Mouse (Mus musculus): ENCODE data around the gene Pdxdc1. TPM values are rescaled to one million over a fixed set of nuclear protein-coding genes. Genes with fewer than 3 reads are reported as not detected.
A peak's percentile ranks its signal among the peaks of the same experiment; 100 is the strongest.
"Not testable (repeated sequence)": the region's sequence is repeated elsewhere in the genome, so short reads cannot be mapped to it uniquely, and the experiment has no call there.

Pdxdc1 gene
- polyA plus RNA-seq, 1 experiment from 2014 or later, result 102 TPM

- not testable (repeated sequence) for H3K4me2 ChIP-seq (ENCODE audit: low read depth, low read length); ATAC-seq; H3K4me3 ChIP-seq (ENCODE audit: low read length)
Observed at GRCm38 (mm10) chr16:13922966-13923365, 20.0 kb upstream of the Pdxdc1 start.

GRCm38 (mm10) chr16:13922499-13922898, 19.6 kb upstream of the Pdxdc1 start:
- not testable (repeated sequence) for ATAC-seq; H3K9me3 ChIP-seq (ENCODE audit: control insufficient read depth, low read length)
- WGBS, result 84% methylated on average over 3 of the region's 3 CpGs

More at GRCm38 (mm10) chr16:13922966-13923365, 20.0 kb upstream of the Pdxdc1 start:
- H3K36me3 ChIP-seq (ENCODE audit: control insufficient read depth, insufficient read depth, low read length); H3K27ac ChIP-seq (ENCODE audit: low read length); H3K9ac ChIP-seq (ENCODE audit: low read depth, low read length); H3K4me1 ChIP-seq (ENCODE audit: control insufficient read depth, insufficient read depth, low read length); H3K27me3 ChIP-seq (replicated peaks; ENCODE audit: control insufficient read depth, insufficient read depth, low read length); H3K9me3 ChIP-seq (ENCODE audit: control insufficient read depth, low read length): not testable (repeated sequence)
- WGBS, result 91% methylated on average over 5 of the region's 5 CpGs

DNA sequence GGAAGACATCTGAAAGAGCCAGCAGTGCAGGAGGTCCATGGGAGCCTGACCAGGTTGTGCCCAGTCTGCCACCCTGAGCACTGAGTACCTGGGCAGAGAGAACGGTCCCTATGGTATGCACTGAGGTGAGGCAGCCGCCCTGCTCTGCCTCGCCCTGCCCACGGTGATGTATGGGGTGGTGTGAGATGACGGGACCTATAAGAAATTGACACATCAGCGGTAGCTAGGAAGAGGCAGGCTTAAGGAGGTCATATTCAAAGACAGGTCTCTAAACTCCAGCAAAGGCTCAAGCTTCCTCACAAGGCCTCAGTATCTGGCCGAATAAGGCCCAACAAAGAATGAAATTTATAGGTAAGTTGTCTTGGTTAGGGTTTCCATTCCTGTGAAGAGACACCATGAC, 18.9 kb upstream of the Pdxdc1 start:
- WGBS, result 95% methylated on average over 7 of the region's 7 CpGs
- no peaks in the 10 kb centered on the region for H3K27me3 ChIP-seq (replicated peaks; ENCODE audit: control insufficient read depth, insufficient read depth, low read length)
- no peak overlapping the region for H3K9ac ChIP-seq (ENCODE audit: low read depth, low read length)

More at GRCm38 (mm10) chr16:13922499-13922898, 19.6 kb upstream of the Pdxdc1 start:
- not testable (repeated sequence) for H3K36me3 ChIP-seq (ENCODE audit: control insufficient read depth, insufficient read depth, low read length); H3K27ac ChIP-seq (ENCODE audit: low read length); H3K27me3 ChIP-seq (replicated peaks; ENCODE audit: control insufficient read depth, insufficient read depth, low read length); H3K4me2 ChIP-seq (ENCODE audit: low read depth, low read length); H3K9ac ChIP-seq (ENCODE audit: low read depth, low read length); H3K4me3 ChIP-seq (ENCODE audit: low read length); H3K4me1 ChIP-seq (ENCODE audit: control insufficient read depth, insufficient read depth, low read length)

GRCm38 (mm10) chr16:13921063-13921462, 18.1 kb upstream of the Pdxdc1 start:
- no peaks in the 10 kb centered on the region for H3K27me3 ChIP-seq (replicated peaks; ENCODE audit: control insufficient read depth, insufficient read depth, low read length)
- ATAC-seq, result no peak
- 91% methylated on average over 6 of the region's 6 CpGs for WGBS

More for the DNA sequence above, 18.9 kb upstream of the Pdxdc1 start:
- H3K9me3 ChIP-seq (ENCODE audit: control insufficient read depth, low read length), result no peaks in the 10 kb centered on the region
- ATAC-seq, result no peak
- no peak overlapping the region for H3K27ac ChIP-seq (ENCODE audit: low read length)
- no peaks in the 10 kb centered on the region for H3K4me1 ChIP-seq (ENCODE audit: control insufficient read depth, insufficient read depth, low read length)
- no peak overlapping the region for H3K4me3 ChIP-seq (ENCODE audit: low read length)
- H3K36me3 ChIP-seq (ENCODE audit: control insufficient read depth, insufficient read depth, low read length), result no peaks in the 10 kb centered on the region
- no peak overlapping the region for H3K4me2 ChIP-seq (ENCODE audit: low read depth, low read length)

GRCm38 (mm10) chr16:13920093-13920492, 17.2 kb upstream of the Pdxdc1 start:
- no peaks in the 10 kb centered on the region for H3K9me3 ChIP-seq (ENCODE audit: control insufficient read depth, low read length)
- H3K4me3 ChIP-seq (ENCODE audit: low read length), result no peak overlapping the region
- no peak overlapping the region for H3K4me2 ChIP-seq (ENCODE audit: low read depth, low read length)
- H3K9ac ChIP-seq (ENCODE audit: low read depth, low read length), result no peak overlapping the region
- H3K36me3 ChIP-seq (ENCODE audit: control insufficient read depth, insufficient read depth, low read length), result no peaks in the 10 kb centered on the region
- H3K27ac ChIP-seq (ENCODE audit: low read length), result no peak overlapping the region
- ATAC-seq, result no peak
- no peaks in the 10 kb centered on the region for H3K4me1 ChIP-seq (ENCODE audit: control insufficient read depth, insufficient read depth, low read length)
- 95% methylated on average over 5 of the region's 5 CpGs for WGBS
- H3K27me3 ChIP-seq (replicated peaks; ENCODE audit: control insufficient read depth, insufficient read depth, low read length), result no peaks in the 10 kb centered on the region

More at GRCm38 (mm10) chr16:13921063-13921462, 18.1 kb upstream of the Pdxdc1 start:
- Histone ChIP-seq H3K9me3 (ENCODE audit: control insufficient read depth, low read length) (no peaks in the 10 kb centered on the region), H3K4me3 (ENCODE audit: low read length) (no peak overlapping the region), H3K4me1 (ENCODE audit: control insufficient read depth, insufficient read depth, low read length) (no peaks in the 10 kb centered on the region), H3K27ac (ENCODE audit: low read length) (no peak overlapping the region), H3K4me2 (ENCODE audit: low read depth, low read length) (no peak overlapping the region), H3K9ac (ENCODE audit: low read depth, low read length) (no peak overlapping the region), H3K36me3 (ENCODE audit: control insufficient read depth, insufficient read depth, low read length) (no peaks in the 10 kb centered on the region)

GRCm38 (mm10) chr16:13907297-13907696, 4.4 kb upstream of the Pdxdc1 start:
- Histone ChIP-seq H3K27me3 (replicated peaks; ENCODE audit: control insufficient read depth, insufficient read depth, low read length) (no peaks in the 10 kb centered on the region), H3K27ac (ENCODE audit: low read length) (no peak overlapping the region), H3K36me3 (ENCODE audit: control insufficient read depth, insufficient read depth, low read length) (no peaks in the 10 kb centered on the region), H3K9ac (ENCODE audit: low read depth, low read length) (no peak overlapping the region), H3K4me3 (ENCODE audit: low read length) (no peak overlapping the region), H3K4me2 (ENCODE audit: low read depth, low read length) (no peak overlapping the region), H3K4me1 (ENCODE audit: control insufficient read depth, insufficient read depth, low read length) (no peaks in the 10 kb centered on the region), H3K9me3 (ENCODE audit: control insufficient read depth, low read length) (no peaks in the 10 kb centered on the region)
- WGBS, result 84% methylated on average over 3 of the region's 3 CpGs
- ATAC-seq, result no peak

DNA sequence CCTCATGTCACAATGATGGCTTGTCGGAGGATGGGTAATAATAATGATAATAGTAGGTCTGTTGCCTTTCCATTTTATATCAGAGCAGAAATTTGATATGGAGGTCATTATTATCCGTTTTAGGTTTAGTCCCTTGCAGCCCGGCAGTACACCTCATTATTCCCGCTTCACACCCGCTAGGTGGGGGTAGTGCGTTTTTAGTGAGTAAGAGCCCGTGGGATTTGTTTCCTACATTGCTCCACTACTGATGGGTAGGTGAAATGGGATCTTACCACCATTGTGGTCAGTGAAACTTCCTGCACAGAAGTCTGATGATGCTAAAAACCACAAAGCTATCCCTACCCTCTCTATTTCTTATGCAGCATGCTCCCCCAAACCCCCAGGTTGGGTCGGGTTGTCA, 557 bp upstream of the Pdxdc1 start:
- no peaks in the 10 kb centered on the region for H3K9me3 ChIP-seq (ENCODE audit: control insufficient read depth, low read length)
- H3K27me3 ChIP-seq (replicated peaks; ENCODE audit: control insufficient read depth, insufficient read depth, low read length), result no peaks in the 10 kb centered on the region
- peak overlapping the region; percentile 56 for H3K4me2 ChIP-seq (ENCODE audit: low read depth, low read length)
- H3K4me3 ChIP-seq (ENCODE audit: low read length), result peak overlapping the region; percentile 83
- H3K27ac ChIP-seq (ENCODE audit: low read length), result peak overlapping the region; percentile 86
- peaks cover 9% of the 10 kb centered on the region for H3K4me1 ChIP-seq (ENCODE audit: control insufficient read depth, insufficient read depth, low read length)
- H3K36me3 ChIP-seq (ENCODE audit: control insufficient read depth, insufficient read depth, low read length), result no peaks in the 10 kb centered on the region
- WGBS, result 5% methylated on average over 8 of the region's 8 CpGs
- H3K9ac ChIP-seq (ENCODE audit: low read depth, low read length), result peak overlapping the region; percentile 91
- ATAC-seq, result peak; percentile 83

DNA sequence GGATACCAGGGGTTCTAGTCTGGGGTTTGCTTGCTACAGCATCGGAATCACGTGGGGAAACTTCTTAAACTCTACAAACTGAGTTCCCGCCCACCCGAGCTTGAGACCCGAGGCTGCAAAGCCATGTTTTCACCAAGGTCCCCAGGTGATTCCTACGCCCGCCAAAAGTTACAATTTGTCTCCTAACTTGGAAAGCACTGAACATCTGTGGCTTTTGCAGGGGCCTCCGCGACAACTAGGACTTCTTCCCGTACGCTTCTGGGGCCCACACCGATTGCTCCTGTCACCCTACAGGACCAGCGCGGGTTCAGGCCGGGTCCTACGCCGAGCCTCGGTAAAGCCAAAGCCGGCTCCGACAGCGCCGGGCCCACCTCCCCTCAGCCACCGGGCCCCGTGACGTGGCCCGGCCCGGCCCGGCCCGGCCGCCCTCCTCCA, 517 bp downstream of the Pdxdc1 start:
- ATAC-seq, result peak; percentile 64
- WGBS, result under 1% methylated on average over 30 of the region's 30 CpGs
- no peaks in the 10 kb centered on the region for H3K9me3 ChIP-seq (ENCODE audit: control insufficient read depth, low read length)
- H3K9ac ChIP-seq (ENCODE audit: low read depth, low read length), result peak overlapping the region; percentile 91
- peak overlapping the region; percentile 83 for H3K4me3 ChIP-seq (ENCODE audit: low read length)
- H3K27me3 ChIP-seq (replicated peaks; ENCODE audit: control insufficient read depth, insufficient read depth, low read length), result no peaks in the 10 kb centered on the region
- H3K27ac ChIP-seq (ENCODE audit: low read length), result peak overlapping the region; percentile 86
- peak overlapping the region; percentile 67 for H3K4me2 ChIP-seq (ENCODE audit: low read depth, low read length)
- H3K36me3 ChIP-seq (ENCODE audit: control insufficient read depth, insufficient read depth, low read length), result no peaks in the 10 kb centered on the region
- H3K4me1 ChIP-seq (ENCODE audit: control insufficient read depth, insufficient read depth, low read length), result peaks cover 9% of the 10 kb centered on the region

GRCm38 (mm10) chr16:13898981-13899380, 4.0 kb downstream of the Pdxdc1 start:
- 38% methylated on average over 2 of the region's 2 CpGs for WGBS
- Histone ChIP-seq H3K4me3 (ENCODE audit: low read length) (no peak overlapping the region), H3K4me2 (ENCODE audit: low read depth, low read length) (no peak overlapping the region), H3K27me3 (replicated peaks; ENCODE audit: control insufficient read depth, insufficient read depth, low read length) (no peaks in the 10 kb centered on the region), H3K36me3 (ENCODE audit: control insufficient read depth, insufficient read depth, low read length) (no peaks in the 10 kb centered on the region), H3K9me3 (ENCODE audit: control insufficient read depth, low read length) (no peaks in the 10 kb centered on the region), H3K27ac (ENCODE audit: low read length) (no peak overlapping the region), H3K9ac (ENCODE audit: low read depth, low read length) (no peak overlapping the region), H3K4me1 (ENCODE audit: control insufficient read depth, insufficient read depth, low read length) (peaks cover 9% of the 10 kb centered on the region)
- no peak for ATAC-seq

GRCm38 (mm10) chr16:13896357-13896756, 6.6 kb downstream of the Pdxdc1 start:
- H3K27ac ChIP-seq (ENCODE audit: low read length), result no peak overlapping the region
- H3K9me3 ChIP-seq (ENCODE audit: control insufficient read depth, low read length), result no peaks in the 10 kb centered on the region
- no peak overlapping the region for H3K4me2 ChIP-seq (ENCODE audit: low read depth, low read length)
- H3K27me3 ChIP-seq (replicated peaks; ENCODE audit: control insufficient read depth, insufficient read depth, low read length), result no peaks in the 10 kb centered on the region
- H3K4me3 ChIP-seq (ENCODE audit: low read length), result no peak overlapping the region
- 79% methylated on average over 3 of the region's 3 CpGs for WGBS
- no peak overlapping the region for H3K9ac ChIP-seq (ENCODE audit: low read depth, low read length)
- ATAC-seq, result no peak
- peaks cover 1% of the 10 kb centered on the region for H3K4me1 ChIP-seq (ENCODE audit: control insufficient read depth, insufficient read depth, low read length)
- no peaks in the 10 kb centered on the region for H3K36me3 ChIP-seq (ENCODE audit: control insufficient read depth, insufficient read depth, low read length)

All from intestine, embryonic 16.5 days (tissue).